Mouse (Mus musculus) embryonic facial prominence, embryonic 15.5 days (tissue): ENCODE measurements around the gene Cdca3. TPM values are rescaled to one million over a fixed set of nuclear protein-coding genes. Genes with fewer than 3 reads are reported as not detected.

Source experiments
- ATAC-seq: fragments of 200-750 bp; cut with Nextera tagmentation; 2 replicates; pipeline ENCODE4 v1.8.0; 2017; ENCODE audit warnings: low read depth, moderate TSS enrichment; ENCODE audit not compliant: insufficient number of reproducible peaks, low FRiP score, low TSS enrichment
- H3K27ac ChIP-seq: fragments of 300-500 bp; sonication (generic); replicated peaks from 2 replicates; pipeline ENCODE4 v1.5.1; 2015; ENCODE audit warnings: mild to moderate bottlenecking, inconsistent platforms
- H3K27me3 ChIP-seq: fragments of 300-500 bp; sonication (generic); 2 replicates; pipeline ENCODE4 v1.6.1; 2015; ENCODE audit warnings: inconsistent platforms
- H3K36me3 ChIP-seq: fragments of 300-500 bp; sonication (generic); 2 replicates; pipeline ENCODE4 v1.6.1; 2015; ENCODE audit warnings: mild to moderate bottlenecking, inconsistent platforms
- H3K4me1 ChIP-seq: fragments of 300-500 bp; sonication (generic); 2 replicates; pipeline ENCODE4 v1.6.1; 2015; ENCODE audit warnings: inconsistent platforms
- H3K4me2 ChIP-seq: fragments of 300-500 bp; sonication (generic); replicated peaks from 2 replicates; pipeline ENCODE4 v1.6.1; 2015; ENCODE audit warnings: mild to moderate bottlenecking, inconsistent platforms
- H3K4me3 ChIP-seq: fragments of 300-500 bp; sonication (generic); replicated peaks from 2 replicates; pipeline ENCODE4 v1.5.1; 2015; ENCODE audit warnings: mild to moderate bottlenecking, inconsistent platforms
- H3K9ac ChIP-seq: fragments of 300-500 bp; sonication (generic); 2 replicates; pipeline ENCODE4 v1.6.1; 2015; ENCODE audit warnings: inconsistent platforms
- H3K9me3 ChIP-seq: fragments of 300-500 bp; sonication (generic); replicated peaks from 2 replicates; pipeline ENCODE4 v1.6.1; 2016; ENCODE audit warnings: inconsistent platforms
- WGBS: fragments of 180-500 bp; shearing (Covaris S2); methylation state at CpG from one replicate; pipeline ENCODE4 v1.1.7; 2015; 5-methylcytosine and 5-hydroxymethylcytosine counted together
- polyA plus RNA-seq: library from polyadenylated mRNA; unstranded; fragments of >200 nt; fragmentation: Nextera tagmentation; extraction: Ambion mirVana; gene quantifications from 2 replicates; pipeline ENCODE4 v1.2.1, GENCODE M21; 2015

Cdca3 gene
- polyA plus RNA-seq, 1 experiment from 2014 or later: 138 TPM

- no peak overlapping the region for H3K27ac ChIP-seq
- no peaks in the 10 kb centered on the region; the same call in none of the 2 replicates for H3K27me3 ChIP-seq
- no peak overlapping the region for H3K4me2 ChIP-seq
- WGBS: 10% methylated on average over 12 of the region's 12 CpGs
- no peak overlapping the region for H3K4me3 ChIP-seq
- no peaks in the 10 kb centered on the region for H3K9me3 ChIP-seq
- peaks cover 3% of the 10 kb centered on the region; the same call in 1 of the 2 replicates for H3K36me3 ChIP-seq
- no peak for ATAC-seq
- H3K4me1 ChIP-seq: peaks cover 70% of the 10 kb centered on the region
- H3K9ac ChIP-seq: no peak overlapping the region
These were observed 30.4 kb downstream of the Cdca3 start for GRCm38 (mm10) chr6:124859725-124860124.

GRCm38 (mm10) chr6:124860511-124860910 lies 31.2 kb downstream of the Cdca3 start:
- WGBS: 85% methylated on average over 9 of the region's 9 CpGs
- Histone ChIP-seq H3K9me3 (no peaks in the 10 kb centered on the region), H3K9ac (no peak overlapping the region), H3K4me2 (no peak overlapping the region), H3K27ac (no peak overlapping the region), H3K36me3 (no peaks in the 10 kb centered on the region), H3K4me3 (no peak overlapping the region), H3K4me1 (peaks cover 70% of the 10 kb centered on the region), H3K27me3 (no peaks in the 10 kb centered on the region; the same call in none of the 2 replicates)
- ATAC-seq: no peak

GRCm38 (mm10) chr6:124861266-124861665 lies 31.9 kb downstream of the Cdca3 start:
- H3K9ac ChIP-seq: no peak overlapping the region
- H3K4me2 ChIP-seq: no peak overlapping the region
- H3K36me3 ChIP-seq: no peaks in the 10 kb centered on the region
- 81% methylated on average over 19 of the region's 19 CpGs for WGBS
- no peak for ATAC-seq
- H3K4me1 ChIP-seq: peaks cover 62% of the 10 kb centered on the region
- no peak overlapping the region for H3K4me3 ChIP-seq
- H3K9me3 ChIP-seq: no peaks in the 10 kb centered on the region
- no peaks in the 10 kb centered on the region; the same call in none of the 2 replicates for H3K27me3 ChIP-seq
- H3K27ac ChIP-seq: no peak overlapping the region

- H3K9me3 ChIP-seq: no peaks in the 10 kb centered on the region
- no peaks in the 10 kb centered on the region for H3K36me3 ChIP-seq
- H3K9ac ChIP-seq: no peak overlapping the region
- no peaks in the 10 kb centered on the region; the same call in none of the 2 replicates for H3K27me3 ChIP-seq
- ATAC-seq: no peak
- peaks cover 60% of the 10 kb centered on the region for H3K4me1 ChIP-seq
- H3K27ac ChIP-seq: no peak overlapping the region
- 30% methylated on average over 3 of the region's 3 CpGs for WGBS
- H3K4me2 ChIP-seq: no peak overlapping the region
- no peak overlapping the region for H3K4me3 ChIP-seq
These were observed 32.5 kb downstream of the Cdca3 start for GRCm38 (mm10) chr6:124861802-124862201.

- Histone ChIP-seq H3K36me3 (no peaks in the 10 kb centered on the region), H3K27ac (no peak overlapping the region), H3K4me2 (peak overlapping the region; percentile 76), H3K4me1 (peaks cover 60% of the 10 kb centered on the region), H3K4me3 (peak overlapping the region; percentile 51), H3K9ac (peak overlapping the region; percentile 24; the same call in 1 of the 2 replicates), H3K9me3 (no peaks in the 10 kb centered on the region), H3K27me3 (no peaks in the 10 kb centered on the region; the same call in none of the 2 replicates)
- no peak for ATAC-seq
- 12% methylated on average over 8 of the region's 8 CpGs for WGBS
These were observed 33.2 kb downstream of the Cdca3 start for GRCm38 (mm10) chr6:124862406-124863124.

GRCm38 (mm10) chr6:124863125-124863657 lies 33.8 kb downstream of the Cdca3 start:
- Histone ChIP-seq H3K4me1 (peaks cover 54% of the 10 kb centered on the region), H3K27me3 (no peaks in the 10 kb centered on the region; the same call in none of the 2 replicates), H3K9ac (peak overlapping the region; percentile 24), H3K4me3 (peak overlapping the region; percentile 51), H3K4me2 (peak overlapping the region; percentile 76), H3K9me3 (no peaks in the 10 kb centered on the region), H3K27ac (no peak overlapping the region), H3K36me3 (no peaks in the 10 kb centered on the region)
- no peak for ATAC-seq
- 2% methylated on average over 16 of the region's 16 CpGs for WGBS

GRCm38 (mm10) chr6:124863658-124864298 lies 34.4 kb downstream of the Cdca3 start, which contains the start of gene Gpr162:
TSS of gene Gpr162 (minus strand) at chr6:124863983.
- Histone ChIP-seq H3K27ac (no peak within 1 kb of the TSS), H3K9me3 (no peaks in the 10 kb centered on the region), H3K4me3 (peak within 1 kb of the TSS; percentile 51), H3K27me3 (no peaks in the 10 kb centered on the region; the same call in none of the 2 replicates), H3K4me1 (peaks cover 48% of the 10 kb centered on the region), H3K36me3 (no peaks in the 10 kb centered on the region), H3K4me2 (peak within 1 kb of the TSS; percentile 76), H3K9ac (peak within 1 kb of the TSS; percentile 24)
- ATAC-seq: peak; percentile 61
- 1% methylated on average over 35 of the region's 43 CpGs for WGBS

GRCm38 (mm10) chr6:124865766-124866362 lies 36.5 kb downstream of the Cdca3 start:
- 48% methylated on average over 18 of the region's 18 CpGs for WGBS
- Histone ChIP-seq H3K27me3 (no peaks in the 10 kb centered on the region; the same call in none of the 2 replicates), H3K4me1 (peaks cover 31% of the 10 kb centered on the region), H3K9me3 (no peaks in the 10 kb centered on the region), H3K4me3 (no peak overlapping the region), H3K9ac (0 out of 2 replicates have a peak overlapping the region, but pooled peaks have one; percentile 19), H3K27ac (no peak overlapping the region), H3K4me2 (no peak overlapping the region), H3K36me3 (no peaks in the 10 kb centered on the region)
- no peak for ATAC-seq

GRCm38 (mm10) chr6:124866560-124866959 lies 37.2 kb downstream of the Cdca3 start:
- peaks cover 27% of the 10 kb centered on the region for H3K4me1 ChIP-seq
- ATAC-seq: no peak
- no peak overlapping the region for H3K4me2 ChIP-seq
- no peak overlapping the region for H3K4me3 ChIP-seq
- no peak overlapping the region for H3K27ac ChIP-seq
- no peaks in the 10 kb centered on the region for H3K36me3 ChIP-seq
- 45% methylated on average over 6 of the region's 7 CpGs for WGBS
- no peaks in the 10 kb centered on the region; the same call in none of the 2 replicates for H3K27me3 ChIP-seq
- no peaks in the 10 kb centered on the region for H3K9me3 ChIP-seq
- H3K9ac ChIP-seq: no peak overlapping the region

- no peak overlapping the region for H3K9ac ChIP-seq
- WGBS: 25% methylated on average over 3 of the region's 3 CpGs
- H3K4me1 ChIP-seq: no peaks in the 10 kb centered on the region
- no peak for ATAC-seq
- no peak overlapping the region for H3K4me3 ChIP-seq
- no peaks in the 10 kb centered on the region for H3K9me3 ChIP-seq
- H3K4me2 ChIP-seq: no peak overlapping the region
- H3K27ac ChIP-seq: no peak overlapping the region
- no peaks in the 10 kb centered on the region for H3K36me3 ChIP-seq
- H3K27me3 ChIP-seq: no peaks in the 10 kb centered on the region
These were observed 45.0 kb downstream of the Cdca3 start for GRCm38 (mm10) chr6:124874348-124874747.

GRCm38 (mm10) chr6:124879390-124879789 lies 50.0 kb downstream of the Cdca3 start:
- H3K4me2 ChIP-seq: no peak overlapping the region
- H3K27ac ChIP-seq: no peak overlapping the region
- no peak overlapping the region for H3K9ac ChIP-seq
- H3K36me3 ChIP-seq: no peaks in the 10 kb centered on the region
- H3K27me3 ChIP-seq: no peaks in the 10 kb centered on the region
- H3K4me1 ChIP-seq: no peaks in the 10 kb centered on the region
- no peak for ATAC-seq
- H3K4me3 ChIP-seq: no peak overlapping the region
- 49% methylated on average over 6 of the region's 6 CpGs for WGBS
- H3K9me3 ChIP-seq: no peaks in the 10 kb centered on the region
